Mouse (Mus musculus) monocyte, adult 5-6 weeks (primary cell): ENCODE data around the gene Rad51b. TPM values are rescaled to one million over a fixed set of nuclear protein-coding genes. Genes with fewer than 3 reads are reported as not detected.

Experiments
- ATAC-seq: fragments of 153-309, 156-312 bp; replicated peaks from 2 replicates; pipeline ENCODE4 v1.8.0; 2017; ENCODE audit warnings: mild to moderate bottlenecking; ENCODE audit not compliant: low TSS enrichment, insufficient number of reproducible peaks, severe bottlenecking, poor library complexity, low FRiP score
- total RNA-seq: library from RNA; stranded (forward); fragments of 200-1000, 200-491, 200-594 nt; gene quantifications from 3 replicates; pipeline ENCODE4 v1.2.3, GENCODE M21; 2017

The Rad51b gene
- total RNA-seq, 1 experiment from 2014 or later = not detected

- no peak for ATAC-seq
Observed at GRCm38 (mm10) chr12:79503582-79504515, 206.8 kb downstream of the Rad51b start.

- ATAC-seq = no peak
Observed at GRCm38 (mm10) chr12:79504641-79505040, 207.6 kb downstream of the Rad51b start.

- ATAC-seq = no peak
Observed at GRCm38 (mm10) chr12:79506421-79506820, 209.3 kb downstream of the Rad51b start.

GRCm38 (mm10) chr12:79507141-79507681 lies 210.1 kb downstream of the Rad51b start:
- ATAC-seq = no peak

- ATAC-seq = no peak
Observed at GRCm38 (mm10) chr12:79511454-79512204, 214.5 kb downstream of the Rad51b start.

- no peak for ATAC-seq
Observed at GRCm38 (mm10) chr12:79512205-79512886, 215.3 kb downstream of the Rad51b start.

- no peak for ATAC-seq
Observed at GRCm38 (mm10) chr12:79512982-79513681, 216.1 kb downstream of the Rad51b start.

- ATAC-seq = no peak
Observed at GRCm38 (mm10) chr12:79514680-79515079, 217.6 kb downstream of the Rad51b start.

GRCm38 (mm10) chr12:79522374-79522773 lies 225.3 kb downstream of the Rad51b start:
- ATAC-seq = no peak

GRCm38 (mm10) chr12:79524941-79525871 lies 228.1 kb downstream of the Rad51b start:
- 0 out of 2 replicates have a peak, but pooled peaks have one; percentile 35 for ATAC-seq

- ATAC-seq = no peak
Observed at GRCm38 (mm10) chr12:79525872-79526271, 228.8 kb downstream of the Rad51b start.

GRCm38 (mm10) chr12:79527222-79527621 lies 230.1 kb downstream of the Rad51b start:
- ATAC-seq = no peak

- ATAC-seq = no peak
Observed at GRCm38 (mm10) chr12:79530275-79530902, 233.3 kb downstream of the Rad51b start.

- no peak for ATAC-seq
Observed at GRCm38 (mm10) chr12:79531809-79532798, 235.0 kb downstream of the Rad51b start.

- ATAC-seq = no peak
Observed at GRCm38 (mm10) chr12:79534778-79535177, 237.7 kb downstream of the Rad51b start.
